Mouse (Mus musculus) lung, postnatal 0 days (tissue): ENCODE results near the gene Sytl2.

Experiments
- CTCF ChIP-seq: IDR thresholded peaks from 2 replicates; pipeline ENCODE4 v1.5.1; 2016; ENCODE audit warnings: antibody characterized with exemption, mild to moderate bottlenecking
- EP300 ChIP-seq: IDR thresholded peaks from 2 replicates; pipeline ENCODE4 v1.6.1; 2016; ENCODE audit warnings: antibody characterized with exemption, mild to moderate bottlenecking, control low read depth

DNA sequence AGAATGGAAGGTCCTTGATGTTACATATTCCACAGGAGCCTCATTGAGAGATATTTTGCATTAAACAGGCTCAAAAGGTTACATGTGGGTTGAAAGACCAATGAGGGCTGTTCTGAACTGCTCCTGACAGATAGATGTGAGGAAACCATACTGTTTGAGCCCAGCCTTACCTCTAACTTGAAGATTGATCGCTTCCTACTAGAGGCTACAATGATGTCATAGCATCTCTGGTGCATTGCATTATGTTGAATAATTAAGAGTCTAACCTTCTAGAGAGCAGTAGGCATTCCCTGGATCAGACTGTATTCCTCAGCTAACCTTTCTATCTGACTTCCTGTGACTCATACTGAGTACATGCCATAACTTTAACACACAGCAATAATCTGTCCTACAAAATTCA is 17.4 kb downstream of the Sytl2 start:
- no peak for TF ChIP-seq CTCF
- no peak for TF ChIP-seq EP300
